Mouse (Mus musculus): ENCODE results near the gene Thsd7a.

DNA sequence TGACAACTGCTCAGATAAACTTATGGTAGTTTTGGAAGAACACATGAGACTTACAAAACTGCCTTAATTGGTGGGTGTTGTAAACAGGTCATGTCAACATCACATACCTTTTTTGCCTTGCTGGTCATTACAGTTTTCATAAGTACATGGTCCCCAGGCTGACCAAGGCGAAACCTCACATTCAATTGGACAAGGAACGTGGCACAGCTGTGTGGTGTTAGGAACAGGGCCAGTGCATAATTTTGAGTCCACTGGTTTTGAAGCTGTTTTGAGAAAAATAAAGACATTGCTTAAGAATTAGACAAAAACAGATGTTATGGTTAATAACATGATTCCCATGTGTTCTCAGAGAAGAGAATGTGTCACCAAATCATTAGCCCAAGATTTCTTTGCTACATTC lies 278.3 kb downstream of the Thsd7a start:
- TF ChIP-seq CTCF (IDR thresholded peaks at IDR 0.05; ENCODE audit: borderline replicate concordance, control insufficient read depth, extremely low read depth, insufficient read depth, low read length, poor library complexity) (no peak), POLR2A (IDR thresholded peaks at IDR 0.05; ENCODE audit: control insufficient read depth, extremely low read depth, insufficient read depth, low read length, poor library complexity) (no peak)

Data from thymus, adult 2 months (tissue).